Mouse (Mus musculus) midbrain, embryonic 13.5 days (tissue): ENCODE measurements around the gene Creb3l4. TPM values are rescaled to one million over a fixed set of nuclear protein-coding genes. Genes with fewer than 3 reads are reported as not detected.

Experiments
- ATAC-seq: fragments of 200-750 bp; cut with Nextera tagmentation; 2 replicates; pipeline ENCODE4 v1.8.0; 2017; ENCODE audit warnings: mild to moderate bottlenecking, moderate TSS enrichment, moderate library complexity
- H3K27ac ChIP-seq: fragments of 300-500 bp; sonication (generic); 2 replicates; pipeline ENCODE4 v1.5.1; 2015; ENCODE audit warnings: inconsistent platforms, mild to moderate bottlenecking, moderate library complexity
- H3K27me3 ChIP-seq: fragments of 300-500 bp; sonication (generic); 2 replicates; pipeline ENCODE4 v1.6.1; 2015; ENCODE audit warnings: mild to moderate bottlenecking, inconsistent platforms
- H3K36me3 ChIP-seq: fragments of 300-500 bp; sonication (generic); 2 replicates; pipeline ENCODE4 v1.6.1; 2015; ENCODE audit warnings: mild to moderate bottlenecking, inconsistent platforms
- H3K4me1 ChIP-seq: fragments of 300-500 bp; sonication (generic); replicated peaks from 2 replicates; pipeline ENCODE4 v1.6.1; 2015; ENCODE audit warnings: inconsistent platforms
- H3K4me2 ChIP-seq: fragments of 300-500 bp; sonication (generic); replicated peaks from 2 replicates; pipeline ENCODE4 v1.6.1; 2015; ENCODE audit warnings: moderate library complexity, mild to moderate bottlenecking, inconsistent platforms
- H3K4me3 ChIP-seq: fragments of 300-500 bp; sonication (generic); replicated peaks from 2 replicates; pipeline ENCODE4 v1.5.1; 2015; ENCODE audit warnings: mild to moderate bottlenecking, inconsistent platforms
- H3K9ac ChIP-seq: fragments of 300-500 bp; sonication (generic); replicated peaks from 2 replicates; pipeline ENCODE4 v1.6.1; 2015; ENCODE audit warnings: mild to moderate bottlenecking, inconsistent platforms
- H3K9me3 ChIP-seq: fragments of 300-500 bp; sonication (generic); 2 replicates; pipeline ENCODE4 v1.6.1; 2016; ENCODE audit warnings: mild to moderate bottlenecking, inconsistent platforms
- WGBS: fragments of 180-500 bp; shearing (Covaris S2); methylation state at CpG from one replicate; pipeline ENCODE4 v1.1.7; 2015; 5-methylcytosine and 5-hydroxymethylcytosine counted together
- polyA plus RNA-seq: library from polyadenylated mRNA; unstranded; fragments of >200 nt; fragmentation: Nextera tagmentation; extraction: Ambion mirVana; gene quantifications from 2 replicates; pipeline ENCODE4 v1.2.1, GENCODE M21; 2015

The Creb3l4 gene
- polyA plus RNA-seq, 1 experiment from 2014 or later: 3.4 TPM

DNA sequence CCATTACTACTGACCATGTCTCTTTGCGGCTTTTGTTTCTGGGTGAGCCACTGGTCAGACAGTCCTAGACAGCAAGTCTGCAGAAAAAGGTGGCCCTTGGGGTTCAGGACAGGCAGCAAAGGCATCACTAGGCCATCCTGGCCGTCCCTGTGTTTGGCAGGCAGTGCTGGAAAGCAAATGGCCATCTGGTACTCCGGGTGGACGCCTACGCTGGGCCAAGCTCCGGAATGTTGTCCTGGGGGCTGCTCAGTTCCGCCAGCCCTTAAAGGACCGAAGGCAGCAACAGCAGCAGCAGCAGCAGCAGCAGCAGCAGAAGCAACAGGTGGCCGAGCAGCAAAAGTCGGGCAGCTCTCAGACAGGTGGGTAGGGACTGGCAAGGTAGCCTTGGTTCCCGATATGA, 32.0 kb upstream of the Creb3l4 start:
- 97% methylated on average over 11 of the region's 11 CpGs for WGBS
- Histone ChIP-seq H3K9ac (no peak overlapping the region), H3K4me1 (no peaks in the 10 kb centered on the region), H3K27me3 (no peaks in the 10 kb centered on the region), H3K36me3 (peaks cover 93% of the 10 kb centered on the region), H3K9me3 (no peaks in the 10 kb centered on the region), H3K4me3 (no peak overlapping the region), H3K27ac (no peak overlapping the region), H3K4me2 (no peak overlapping the region)
- no peak for ATAC-seq

GRCm38 (mm10) chr3:90273855-90274254, 30.5 kb upstream of the Creb3l4 start:
- Histone ChIP-seq H3K36me3 (peaks cover 88% of the 10 kb centered on the region), H3K27me3 (no peaks in the 10 kb centered on the region), H3K4me1 (no peaks in the 10 kb centered on the region), H3K27ac (no peak overlapping the region), H3K4me3 (no peak overlapping the region), H3K4me2 (no peak overlapping the region), H3K9ac (no peak overlapping the region), H3K9me3 (no peaks in the 10 kb centered on the region)
- ATAC-seq: no peak
- 94% methylated on average over 22 of the region's 22 CpGs for WGBS

DNA sequence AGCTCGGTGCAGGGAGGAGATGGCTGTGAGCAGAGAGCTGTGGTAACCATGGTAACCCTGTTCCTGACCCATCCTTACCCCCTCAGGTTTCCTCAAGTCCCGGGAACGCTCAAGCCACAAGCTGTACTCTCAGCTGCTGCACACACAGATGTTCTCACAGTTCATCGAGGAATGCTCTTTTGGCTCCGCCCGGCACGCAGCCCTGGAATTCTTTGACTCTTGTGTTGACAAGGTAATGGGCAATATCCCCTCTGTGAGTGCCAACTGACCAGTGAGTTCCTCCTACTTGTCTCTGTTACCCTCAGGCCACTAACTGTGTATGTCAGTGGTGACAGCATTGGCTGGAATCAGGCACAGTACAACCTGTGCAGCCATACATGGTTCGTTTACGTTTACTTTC, 28.9 kb upstream of the Creb3l4 start:
- WGBS: 73% methylated on average over 9 of the region's 9 CpGs
- H3K27ac ChIP-seq: no peak overlapping the region
- no peaks in the 10 kb centered on the region for H3K9me3 ChIP-seq
- no peak overlapping the region for H3K9ac ChIP-seq
- H3K4me3 ChIP-seq: no peak overlapping the region
- H3K4me1 ChIP-seq: 0 out of 2 replicates have a peak, but pooled peaks cover 3% of the 10 kb centered on the region
- peaks cover 73% of the 10 kb centered on the region for H3K36me3 ChIP-seq
- H3K27me3 ChIP-seq: no peaks in the 10 kb centered on the region
- no peak overlapping the region for H3K4me2 ChIP-seq
- ATAC-seq: no peak

DNA sequence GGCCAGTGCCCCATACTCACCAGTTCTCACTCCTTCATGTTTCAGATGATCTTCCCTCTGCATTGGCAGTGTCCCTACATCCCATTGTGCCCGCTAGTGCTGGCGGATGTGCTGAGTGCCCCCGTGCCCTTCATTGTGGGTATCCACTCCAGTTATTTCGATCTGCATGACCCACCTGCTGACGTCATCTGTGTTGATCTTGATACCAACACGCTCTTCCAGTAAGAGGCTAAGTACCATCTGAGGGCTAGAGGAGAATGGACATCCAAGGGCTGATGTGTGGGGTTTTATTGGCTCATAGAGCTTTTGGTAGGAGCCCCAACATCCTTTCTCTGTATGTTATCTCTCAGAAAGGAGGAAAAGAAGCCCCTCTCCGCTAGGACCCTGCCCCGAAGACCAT, 27.5 kb upstream of the Creb3l4 start:
- no peak for ATAC-seq

GRCm38 (mm10) chr3:90268971-90269370, 25.7 kb upstream of the Creb3l4 start:
- Histone ChIP-seq H3K9me3 (no peaks in the 10 kb centered on the region), H3K9ac (no peak overlapping the region), H3K4me1 (peaks cover 21% of the 10 kb centered on the region), H3K27ac (no peak overlapping the region), H3K4me2 (no peak overlapping the region), H3K36me3 (peaks cover 47% of the 10 kb centered on the region), H3K4me3 (no peak overlapping the region), H3K27me3 (no peaks in the 10 kb centered on the region)
- 85% methylated on average over 16 of the region's 16 CpGs for WGBS
- no peak for ATAC-seq

More for the DNA sequence above, 27.5 kb upstream of the Creb3l4 start:
- 95% methylated on average over 8 of the region's 8 CpGs for WGBS
- Histone ChIP-seq H3K27ac (no peak overlapping the region), H3K27me3 (no peaks in the 10 kb centered on the region), H3K4me3 (no peak overlapping the region), H3K4me1 (peaks cover 17% of the 10 kb centered on the region), H3K9me3 (no peaks in the 10 kb centered on the region), H3K4me2 (no peak overlapping the region), H3K9ac (no peak overlapping the region), H3K36me3 (peaks cover 59% of the 10 kb centered on the region)

GRCm38 (mm10) chr3:90268190-90268589, 24.9 kb upstream of the Creb3l4 start:
- H3K27ac ChIP-seq: no peak overlapping the region
- WGBS: 98% methylated on average over 11 of the region's 11 CpGs
- H3K4me3 ChIP-seq: no peak overlapping the region
- H3K36me3 ChIP-seq: peaks cover 46% of the 10 kb centered on the region
- H3K4me2 ChIP-seq: no peak overlapping the region
- peaks cover 21% of the 10 kb centered on the region for H3K4me1 ChIP-seq
- ATAC-seq: no peak
- no peak overlapping the region for H3K9ac ChIP-seq
- H3K27me3 ChIP-seq: no peaks in the 10 kb centered on the region
- H3K9me3 ChIP-seq: no peaks in the 10 kb centered on the region

DNA sequence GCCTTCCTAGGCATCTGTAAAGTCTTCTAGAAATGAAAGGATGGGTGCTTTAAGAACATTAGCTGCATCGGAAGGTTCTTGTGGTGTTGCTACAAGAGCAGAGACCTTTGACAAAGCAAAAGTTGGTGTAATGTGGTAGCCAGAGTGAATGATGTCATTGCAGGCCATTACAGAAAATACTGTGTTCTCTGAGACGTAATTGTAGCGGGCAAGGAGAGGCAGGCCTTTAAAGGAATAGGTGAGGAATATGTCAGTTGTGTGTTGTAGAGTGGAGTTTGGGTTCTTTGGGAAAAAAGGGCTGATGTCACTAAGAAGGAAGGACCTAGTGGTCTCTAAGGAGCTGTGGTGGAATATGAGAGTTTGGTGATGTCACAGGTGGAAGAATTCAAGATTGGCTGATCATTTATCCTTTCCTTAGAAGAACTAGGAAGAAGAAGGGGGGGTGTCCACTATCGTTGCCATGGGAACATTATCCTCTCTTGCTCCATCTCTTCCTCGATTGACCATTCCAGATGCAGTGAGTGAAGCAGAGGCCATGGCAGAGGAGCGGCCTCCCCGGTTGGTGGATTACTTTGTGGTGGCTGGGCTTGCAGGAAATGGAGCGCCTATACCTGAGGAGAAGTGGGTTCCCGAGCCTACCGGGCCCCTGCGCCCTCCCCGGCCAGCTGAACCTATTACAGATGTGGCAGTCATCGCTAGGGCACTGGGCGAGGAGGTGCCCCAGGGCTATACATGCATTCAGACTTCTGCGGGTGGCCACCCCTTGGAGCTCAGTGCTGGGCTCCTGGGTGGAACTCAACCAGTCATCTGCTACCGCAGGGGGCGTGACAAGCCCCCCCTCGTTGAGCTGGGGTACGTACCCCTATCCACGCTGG, 23.8 kb upstream of the Creb3l4 start:
- peaks cover 46% of the 10 kb centered on the region for H3K36me3 ChIP-seq
- WGBS: 89% methylated on average over 20 of the region's 20 CpGs
- no peak overlapping the region for H3K4me3 ChIP-seq

DNA sequence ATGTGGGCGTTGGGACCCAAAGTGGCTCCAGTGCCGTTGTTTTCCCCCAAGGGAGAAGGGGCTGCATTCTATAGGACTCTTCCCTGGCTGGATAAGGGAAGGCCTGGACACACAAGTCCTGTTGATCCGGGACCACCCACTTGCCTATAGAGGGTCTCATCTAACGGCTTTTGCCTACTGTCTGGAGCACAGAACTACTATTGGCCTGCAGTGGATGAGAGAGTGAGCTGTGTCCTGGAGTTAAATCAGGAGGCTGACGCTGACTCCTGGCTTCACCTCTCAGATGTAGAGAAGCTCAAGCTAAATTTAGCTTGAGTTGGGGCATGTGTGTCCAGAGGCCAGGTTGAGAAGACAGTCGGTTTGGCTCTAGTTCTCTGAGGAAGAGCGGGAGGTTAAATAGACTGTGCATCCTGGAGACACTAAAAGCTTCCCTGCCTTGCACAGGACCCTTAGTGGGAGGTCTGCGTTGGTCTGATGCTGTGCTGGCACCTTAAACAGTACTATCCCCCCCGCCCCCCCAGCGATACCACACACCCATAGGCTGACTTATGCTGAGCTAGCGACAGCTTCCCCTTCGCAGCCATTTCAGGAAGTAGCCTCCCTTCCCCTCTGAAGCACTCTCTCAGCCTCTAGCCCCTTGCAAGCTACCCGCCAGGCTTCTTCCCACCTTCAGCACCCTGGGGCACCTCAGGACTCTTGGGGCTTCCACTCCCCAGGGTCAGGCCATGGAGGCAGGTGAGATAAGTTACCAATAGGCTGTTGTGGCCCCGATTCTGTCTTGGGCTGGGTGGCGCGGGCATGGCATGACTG, 22.8 kb upstream of the Creb3l4 start:
- H3K4me2 ChIP-seq: peak overlapping the region; percentile 89
- WGBS: 28% methylated on average over 16 of the region's 16 CpGs
- H3K36me3 ChIP-seq: peaks cover 48% of the 10 kb centered on the region
- peak overlapping the region; percentile 90 for H3K9ac ChIP-seq
- H3K4me3 ChIP-seq: peak overlapping the region; percentile 90
- peak overlapping the region; percentile 96 for H3K27ac ChIP-seq
- no peaks in the 10 kb centered on the region for H3K27me3 ChIP-seq
- peaks cover 21% of the 10 kb centered on the region for H3K4me1 ChIP-seq
- no peaks in the 10 kb centered on the region for H3K9me3 ChIP-seq
- peak; percentile 67 for ATAC-seq

More for the DNA sequence above, 23.8 kb upstream of the Creb3l4 start:
- Histone ChIP-seq H3K4me1 (peaks cover 21% of the 10 kb centered on the region), H3K27ac (no peak overlapping the region), H3K4me2 (0 out of 2 replicates have a peak overlapping the region, but pooled peaks have one; percentile 89), H3K9me3 (no peaks in the 10 kb centered on the region), H3K27me3 (no peaks in the 10 kb centered on the region), H3K9ac (no peak overlapping the region)
- ATAC-seq: no peak

DNA sequence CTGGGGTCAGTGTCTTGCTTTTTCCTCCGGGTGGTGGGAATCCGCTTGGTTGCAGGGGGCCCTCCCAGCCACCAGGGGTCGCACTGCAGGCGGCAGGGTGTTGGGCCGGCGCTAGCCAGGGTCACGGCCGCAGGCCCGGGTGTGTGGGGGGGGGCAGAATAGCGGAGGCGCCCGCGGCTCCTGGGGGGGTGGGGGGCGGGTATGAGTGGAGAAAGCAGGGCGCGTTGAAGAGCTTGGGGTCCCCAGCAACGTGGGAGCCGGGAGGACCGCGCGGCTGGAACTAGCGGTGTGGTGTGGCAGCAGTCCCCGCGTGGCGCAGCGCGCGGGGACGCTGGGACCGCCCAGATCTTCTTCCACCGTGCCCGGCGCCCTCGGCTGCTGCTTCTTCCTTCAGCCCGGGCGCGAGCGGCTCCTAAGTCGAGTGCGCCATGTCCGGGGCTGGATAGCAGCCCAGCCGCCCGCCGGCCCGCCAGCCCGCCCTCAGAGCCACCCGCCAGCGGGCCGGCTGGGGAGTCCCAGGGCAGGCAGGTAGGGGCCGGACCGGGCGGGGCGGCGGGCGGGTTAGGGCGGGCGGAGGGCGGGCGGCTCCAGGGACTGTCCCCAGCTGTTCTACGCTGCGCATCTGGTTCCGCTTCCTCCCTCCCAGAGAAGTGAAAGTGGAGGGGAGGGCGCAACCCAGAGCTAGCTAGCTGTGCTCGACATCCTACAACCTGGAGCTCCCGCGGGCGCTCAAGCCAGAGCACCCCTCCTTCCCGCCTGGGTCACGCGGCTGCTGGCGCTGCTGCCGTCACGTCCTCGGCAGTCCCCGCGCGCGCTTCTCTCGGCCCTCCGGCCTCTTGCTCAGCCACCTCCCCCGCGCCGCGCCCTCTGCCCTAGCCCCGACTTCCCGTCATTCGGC, 22.0 kb upstream of the Creb3l4 start, which contains the start of gene Dennd4b:
TSS of gene Dennd4b (plus strand) at position 152 of the 898 bp plus-strand sequence.
- peaks cover 48% of the 10 kb centered on the region for H3K36me3 ChIP-seq
- under 1% methylated on average over 78 of the region's 87 CpGs for WGBS
- peaks cover 21% of the 10 kb centered on the region for H3K4me1 ChIP-seq
- H3K9me3 ChIP-seq: no peaks in the 10 kb centered on the region
- H3K4me2 ChIP-seq: peak within 1 kb of the TSS; percentile 89
- peak within 1 kb of the TSS; percentile 96 for H3K27ac ChIP-seq
- ATAC-seq: peak; percentile 88
- no peaks in the 10 kb centered on the region for H3K27me3 ChIP-seq
- H3K4me3 ChIP-seq: peak within 1 kb of the TSS; percentile 90
- H3K9ac ChIP-seq: peak within 1 kb of the TSS; percentile 90

DNA sequence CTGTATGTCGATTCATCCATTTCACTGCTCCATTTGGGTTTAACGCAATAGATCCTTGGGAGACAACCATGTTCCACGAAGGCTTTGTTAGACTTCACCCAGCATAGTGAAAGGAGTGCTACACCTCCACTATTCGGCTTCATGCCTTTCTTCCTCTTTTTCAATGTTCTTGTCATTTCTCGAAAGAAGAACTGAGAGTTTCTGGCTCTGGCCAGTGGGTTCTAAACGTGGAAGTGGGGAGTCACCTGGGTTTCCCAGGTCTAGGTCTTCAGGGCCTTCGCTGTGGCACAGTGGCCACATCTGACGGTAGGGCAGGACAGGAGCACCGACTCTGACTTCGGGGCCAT, 21.3 kb upstream of the Creb3l4 start:
- Histone ChIP-seq H3K4me1 (peaks cover 21% of the 10 kb centered on the region), H3K4me2 (peak overlapping the region; percentile 89), H3K36me3 (peaks cover 49% of the 10 kb centered on the region), H3K9ac (peak overlapping the region; percentile 90), H3K4me3 (peak overlapping the region; percentile 90), H3K9me3 (no peaks in the 10 kb centered on the region), H3K27ac (peak overlapping the region; percentile 96; the same call in 1 of the 2 replicates), H3K27me3 (no peaks in the 10 kb centered on the region)
- ATAC-seq: no peak
- WGBS: 38% methylated on average over 10 of the region's 10 CpGs

GRCm38 (mm10) chr3:90263121-90263771, 19.9 kb upstream of the Creb3l4 start:
- no peaks in the 10 kb centered on the region for H3K9me3 ChIP-seq
- no peak for ATAC-seq
- WGBS: 92% methylated on average over 5 of the region's 5 CpGs
- H3K4me1 ChIP-seq: peaks cover 21% of the 10 kb centered on the region
- no peak overlapping the region for H3K4me2 ChIP-seq
- H3K27me3 ChIP-seq: no peaks in the 10 kb centered on the region
- H3K4me3 ChIP-seq: no peak overlapping the region
- H3K36me3 ChIP-seq: peaks cover 58% of the 10 kb centered on the region
- H3K9ac ChIP-seq: no peak overlapping the region
- no peak overlapping the region for H3K27ac ChIP-seq
